Mouse (Mus musculus): ENCODE results near the gene Ralgds. TPM values are rescaled to one million over a fixed set of nuclear protein-coding genes. Genes with fewer than 3 reads are reported as not detected.
"Not testable (repeated sequence)": the region's sequence is repeated elsewhere in the genome, so short reads cannot be mapped to it uniquely, and the experiment has no call there.

Ralgds gene
- total RNA-seq (2021) = 1 to 10 TPM; 8.5 to 9.4 TPM
- long read RNA-seq, experiment 1, partial matches to known transcripts = 1 of 16 reads
- long read RNA-seq, experiment 1, other reads (novel, unspliced or antisense) = 13 of 16 reads
- long read RNA-seq, experiment 2, partial matches to known transcripts = 11 of 15 reads
- long read RNA-seq, experiment 2, other reads (novel, unspliced or antisense) = 2 of 15 reads

DNA sequence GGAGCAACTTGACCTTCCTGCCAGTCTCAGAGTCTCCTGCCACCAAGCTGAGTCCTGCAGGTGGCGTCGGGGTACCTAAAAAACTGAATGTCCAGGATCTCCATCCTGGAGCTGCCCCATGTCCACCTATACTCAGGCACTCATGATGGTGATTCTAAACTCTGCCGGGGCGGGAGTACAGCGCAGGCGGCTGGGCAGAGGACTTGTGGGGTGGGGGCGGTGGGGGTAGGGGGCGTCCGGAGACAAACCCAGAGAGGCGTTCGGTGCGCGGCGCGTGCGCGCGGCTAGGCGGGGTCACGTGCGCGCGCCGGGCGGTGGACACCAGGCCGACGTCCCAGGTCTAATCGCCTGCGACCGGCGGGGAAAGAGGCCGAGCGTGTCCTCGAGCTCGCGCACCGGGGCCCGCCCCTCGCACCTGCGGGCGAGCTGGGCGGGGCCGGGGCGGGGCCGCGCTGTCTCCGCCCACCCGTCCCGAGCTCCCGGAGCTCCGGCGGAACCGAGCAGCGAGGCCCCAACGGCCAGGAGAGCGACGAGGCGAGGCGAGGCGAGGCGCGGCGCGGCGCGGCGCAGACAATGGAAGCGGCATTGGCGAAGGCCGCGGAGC lies at the start of gene Ralgds:
Gene Ralgds, plus strand, starts transcription at position 328 of the 604 bp plus-strand sequence.
- DNase-seq = no peak
- intact Hi-C loops (cut with DNase I) = no loop called here

- peak in 1 of 2 experiments; percentile 52 for DNase-seq
- intact Hi-C loops (cut with DNase I) = no loop called here
These were observed 49.0 kb upstream of the Ralgds start for GRCm38 (mm10) chr2:28463919-28464318.

GRCm38 (mm10) chr2:28464919-28465318 lies 48.0 kb upstream of the Ralgds start:
- no peak for DNase-seq
- intact Hi-C loops (cut with DNase I) = no loop called here

- peak in 1 of 2 experiments; percentile 15 for DNase-seq
- intact Hi-C loops (cut with DNase I) = no loop called here
These were observed 46.9 kb upstream of the Ralgds start, which contains the start of gene 1700007K13Rik for GRCm38 (mm10) chr2:28465836-28466518. TSS of gene 1700007K13Rik (minus strand) at chr2:28466332.

DNA sequence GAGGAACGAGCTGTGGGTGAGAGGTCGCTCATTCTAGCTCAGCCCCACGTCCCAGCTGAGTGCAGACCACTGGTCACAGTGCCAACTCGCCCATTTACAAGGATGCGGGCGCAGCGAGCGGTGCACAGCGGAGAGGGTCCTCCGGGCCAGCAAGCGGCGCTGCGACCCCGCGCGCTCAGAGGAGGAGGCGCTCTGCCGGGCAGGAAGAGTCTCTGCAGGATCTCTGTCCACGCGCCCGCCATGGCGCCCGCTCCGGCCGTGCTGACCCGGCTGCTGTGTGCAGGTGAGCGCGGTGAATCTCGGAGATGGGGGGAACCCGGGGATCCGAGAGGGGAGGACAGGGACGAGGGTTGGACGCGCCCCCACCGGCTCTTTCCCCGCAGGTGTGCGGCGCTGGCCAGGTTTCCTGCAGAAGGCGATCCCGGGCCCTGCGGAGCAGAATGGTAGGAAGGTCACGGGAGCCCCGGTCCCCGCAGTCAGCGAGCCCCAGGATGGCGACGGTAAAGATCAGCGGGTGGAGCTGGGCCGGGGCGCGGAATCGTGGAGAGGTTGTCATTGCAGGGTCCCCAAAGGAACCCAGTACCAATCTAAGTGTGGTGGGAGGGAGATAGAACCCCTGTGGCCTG lies 45.0 kb upstream of the Ralgds start, which contains the start of gene Mrps2:
Gene Mrps2, plus strand, starts transcription at position 207 of the 626 bp plus-strand sequence.
- peak; percentile 71 to 77 for DNase-seq
- intact Hi-C loops (cut with DNase I) = no loop called here

DNA sequence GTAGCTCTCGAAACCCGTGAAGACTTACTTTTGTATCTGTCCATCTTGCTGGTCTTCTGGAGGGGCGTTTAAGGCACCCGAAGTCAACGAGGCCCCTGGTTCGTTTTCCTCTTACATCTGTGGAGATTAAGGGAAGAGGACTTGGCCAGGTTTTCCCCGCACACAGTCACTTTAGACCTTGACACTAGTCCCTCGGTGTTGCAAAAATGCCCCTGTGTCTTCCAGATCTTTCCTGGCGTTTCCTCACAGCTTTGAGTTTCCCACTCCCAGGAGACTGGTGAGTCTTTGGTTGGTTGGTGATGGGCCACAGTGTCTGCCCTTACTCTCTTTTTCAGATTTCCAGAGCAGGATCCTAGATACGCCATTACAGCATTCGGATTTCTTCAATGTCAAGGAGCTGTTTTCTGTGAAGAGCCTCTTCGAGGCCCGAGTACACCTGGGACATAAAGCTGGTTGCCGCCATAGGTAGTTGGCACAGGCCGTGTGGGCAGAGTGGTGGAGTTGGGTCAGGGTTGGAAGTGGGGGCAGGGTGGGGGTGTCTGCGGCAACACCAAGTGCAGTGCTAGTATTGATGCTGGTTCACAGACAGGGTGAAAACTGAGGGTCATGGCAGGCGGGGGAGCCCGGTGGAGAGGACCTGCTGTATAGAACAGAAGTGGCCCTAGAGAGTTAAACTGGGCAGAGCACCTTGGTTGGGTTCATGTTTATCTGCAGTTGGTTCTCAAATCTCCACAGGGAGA lies 44.3 kb upstream of the Ralgds start:
- no peak for DNase-seq
- intact Hi-C loops (cut with DNase I) = no loop called here

- intact Hi-C loops (cut with DNase I) = no loop called here
- DNase-seq = no peak
These were observed 43.5 kb upstream of the Ralgds start for GRCm38 (mm10) chr2:28469461-28469860.

DNA sequence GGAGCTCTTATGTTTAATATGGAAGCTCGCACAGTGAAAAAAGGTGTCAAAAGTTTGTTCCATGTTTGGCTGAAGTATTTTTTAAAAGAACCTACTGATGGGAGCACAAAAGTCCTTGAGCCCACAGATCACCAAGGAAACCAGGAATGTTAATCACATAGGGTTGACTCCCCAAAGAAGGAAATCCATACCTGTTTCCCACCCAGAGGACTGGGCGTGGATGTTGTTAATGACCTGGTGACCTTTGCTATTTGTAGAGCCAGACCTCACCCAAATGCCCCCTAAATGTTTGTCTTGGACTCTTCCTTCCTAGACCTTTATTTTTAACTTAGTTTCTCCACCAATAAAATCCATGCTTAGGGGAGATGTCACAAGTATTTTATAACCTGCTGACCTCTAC lies 42.3 kb upstream of the Ralgds start:
- no peak for DNase-seq
- intact Hi-C loops (cut with DNase I) = no loop called here

GRCm38 (mm10) chr2:28472011-28472410 lies 40.9 kb upstream of the Ralgds start:
- intact Hi-C loops (cut with DNase I); DNase-seq: not testable (repeated sequence)

- intact Hi-C loops (cut with DNase I); DNase-seq: not testable (repeated sequence)
These were observed 34.9 kb upstream of the Ralgds start for GRCm38 (mm10) chr2:28477993-28478392.

GRCm38 (mm10) chr2:28479208-28480204 lies 33.4 kb upstream of the Ralgds start:
- peak in 1 of 2 experiments; percentile 9 for DNase-seq
- intact Hi-C loops (cut with DNase I) = no loop called here

- intact Hi-C loops (cut with DNase I) = no loop called here
- no peak for DNase-seq
These were observed 29.1 kb upstream of the Ralgds start for GRCm38 (mm10) chr2:28483861-28484260.

- intact Hi-C loops (cut with DNase I) = no loop called here
- no peak for DNase-seq
These were observed 18.4 kb upstream of the Ralgds start for GRCm38 (mm10) chr2:28494521-28494920.

- intact Hi-C loops (cut with DNase I) = no loop called here
- no peak for DNase-seq
These were observed 17.6 kb upstream of the Ralgds start for GRCm38 (mm10) chr2:28495207-28495756.

DNA sequence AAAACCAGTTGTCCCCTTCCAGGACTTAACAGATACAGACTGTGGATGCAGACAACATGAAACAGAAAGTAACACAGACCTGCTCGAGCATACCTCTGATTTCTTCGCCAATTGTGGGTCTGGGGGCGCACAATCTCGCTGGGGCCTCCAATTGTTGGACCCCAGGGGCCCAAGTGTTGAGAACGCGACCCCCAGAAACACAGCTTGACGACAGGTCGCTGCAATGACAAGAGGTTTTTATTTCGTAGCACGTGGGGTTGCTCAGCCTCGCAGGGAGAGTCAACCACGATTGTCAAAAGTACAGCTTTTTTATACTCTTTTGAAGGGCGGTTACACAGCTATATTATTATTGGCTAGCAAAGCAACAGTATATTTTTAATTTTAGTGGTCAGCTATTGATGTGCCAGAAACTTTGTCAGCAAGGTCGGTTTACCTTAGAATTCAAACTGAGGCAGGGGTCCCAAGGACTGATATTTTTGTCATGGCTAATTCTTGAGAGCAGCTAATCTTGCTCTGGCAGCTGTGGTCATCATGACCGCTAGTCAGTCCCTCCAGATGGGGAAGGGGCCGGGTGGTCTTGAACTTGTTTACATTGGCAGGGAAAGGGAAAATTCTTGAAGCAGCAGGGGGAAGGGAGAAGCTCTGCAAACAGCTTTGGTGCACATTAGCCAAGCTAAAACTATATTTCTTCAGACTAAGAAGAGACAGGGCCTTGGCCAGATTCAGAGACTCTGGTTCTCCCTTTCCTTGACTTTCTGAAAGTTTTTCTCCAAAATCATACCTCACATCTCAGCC lies 16.9 kb upstream of the Ralgds start:
- intact Hi-C loops (cut with DNase I) = no loop called here
- no peak for DNase-seq

GRCm38 (mm10) chr2:28496671-28497070 lies 16.3 kb upstream of the Ralgds start, which contains the start of gene Gbgt1:
TSS of gene Gbgt1 (plus strand) at chr2:28496891.
- no peak for DNase-seq
- intact Hi-C loops (cut with DNase I) = no loop called here

DNA sequence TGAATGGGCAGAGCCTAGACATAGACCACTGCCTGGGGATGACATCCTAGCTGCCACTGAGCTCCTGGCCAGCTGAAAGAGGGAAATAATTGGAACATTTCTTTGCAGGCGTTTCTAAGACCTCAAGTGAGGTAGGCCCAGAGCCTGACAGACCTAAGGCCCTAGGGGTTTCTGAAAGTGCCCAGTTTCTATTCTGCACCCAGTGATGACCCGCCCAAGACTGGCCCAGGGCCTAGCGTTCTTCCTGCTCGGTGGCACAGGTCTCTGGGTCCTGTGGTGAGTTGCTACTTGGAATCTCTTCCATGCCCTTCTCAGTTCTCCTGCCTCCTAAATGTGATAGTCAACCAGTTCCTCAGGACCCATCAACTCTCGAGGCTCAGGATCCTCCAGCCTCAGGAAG lies 15.4 kb upstream of the Ralgds start:
- intact Hi-C loops (cut with DNase I) = no loop called here
- DNase-seq = no peak

GRCm38 (mm10) chr2:28498431-28498830 lies 14.5 kb upstream of the Ralgds start:
- intact Hi-C loops (cut with DNase I) = no loop called here
- no peak for DNase-seq

All from gastrocnemius, postnatal 36 days (tissue).